Mouse (Mus musculus) embryonic facial prominence, embryonic 15.5 days (tissue): Measurements from ENCODE around the gene Eef1a2. TPM values are rescaled to one million over a fixed set of nuclear protein-coding genes. Genes with fewer than 3 reads are reported as not detected.

Experiments used
- ATAC-seq: fragments of 200-750 bp; cut with Nextera tagmentation; 2 replicates; pipeline ENCODE4 v1.8.0; 2017; ENCODE audit warnings: low read depth, moderate TSS enrichment; ENCODE audit not compliant: insufficient number of reproducible peaks, low FRiP score, low TSS enrichment
- H3K27ac ChIP-seq: fragments of 300-500 bp; sonication (generic); replicated peaks from 2 replicates; pipeline ENCODE4 v1.5.1; 2015; ENCODE audit warnings: mild to moderate bottlenecking, inconsistent platforms
- H3K27me3 ChIP-seq: fragments of 300-500 bp; sonication (generic); 2 replicates; pipeline ENCODE4 v1.6.1; 2015; ENCODE audit warnings: inconsistent platforms
- H3K36me3 ChIP-seq: fragments of 300-500 bp; sonication (generic); 2 replicates; pipeline ENCODE4 v1.6.1; 2015; ENCODE audit warnings: mild to moderate bottlenecking, inconsistent platforms
- H3K4me1 ChIP-seq: fragments of 300-500 bp; sonication (generic); 2 replicates; pipeline ENCODE4 v1.6.1; 2015; ENCODE audit warnings: inconsistent platforms
- H3K4me2 ChIP-seq: fragments of 300-500 bp; sonication (generic); replicated peaks from 2 replicates; pipeline ENCODE4 v1.6.1; 2015; ENCODE audit warnings: mild to moderate bottlenecking, inconsistent platforms
- H3K4me3 ChIP-seq: fragments of 300-500 bp; sonication (generic); replicated peaks from 2 replicates; pipeline ENCODE4 v1.5.1; 2015; ENCODE audit warnings: mild to moderate bottlenecking, inconsistent platforms
- H3K9ac ChIP-seq: fragments of 300-500 bp; sonication (generic); 2 replicates; pipeline ENCODE4 v1.6.1; 2015; ENCODE audit warnings: inconsistent platforms
- H3K9me3 ChIP-seq: fragments of 300-500 bp; sonication (generic); replicated peaks from 2 replicates; pipeline ENCODE4 v1.6.1; 2016; ENCODE audit warnings: inconsistent platforms
- WGBS: fragments of 180-500 bp; shearing (Covaris S2); methylation state at CpG from one replicate; pipeline ENCODE4 v1.1.7; 2015; 5-methylcytosine and 5-hydroxymethylcytosine counted together
- polyA plus RNA-seq: library from polyadenylated mRNA; unstranded; fragments of >200 nt; fragmentation: Nextera tagmentation; extraction: Ambion mirVana; gene quantifications from 2 replicates; pipeline ENCODE4 v1.2.1, GENCODE M21; 2015

Eef1a2 gene
- polyA plus RNA-seq, 1 experiment from 2014 or later = 0.25 TPM

GRCm38 (mm10) chr2:181130245-181130644 lies 26.6 kb downstream of the Eef1a2 start:
- Histone ChIP-seq H3K9me3 (no peaks in the 10 kb centered on the region), H3K27me3 (peaks cover 41% of the 10 kb centered on the region), H3K4me2 (no peak overlapping the region), H3K9ac (no peak overlapping the region), H3K4me1 (peaks cover 11% of the 10 kb centered on the region), H3K4me3 (no peak overlapping the region), H3K36me3 (no peaks in the 10 kb centered on the region), H3K27ac (no peak overlapping the region)
- no peak for ATAC-seq
- WGBS = 63% methylated on average over 4 of the region's 4 CpGs

- ATAC-seq = no peak
- H3K9me3 ChIP-seq = no peaks in the 10 kb centered on the region
- 78% methylated on average over 4 of the region's 4 CpGs for WGBS
- no peaks in the 10 kb centered on the region for H3K4me1 ChIP-seq
- no peaks in the 10 kb centered on the region for H3K36me3 ChIP-seq
- H3K9ac ChIP-seq = no peak overlapping the region
- peaks cover 28% of the 10 kb centered on the region for H3K27me3 ChIP-seq
- H3K4me2 ChIP-seq = no peak overlapping the region
- H3K4me3 ChIP-seq = no peak overlapping the region
- no peak overlapping the region for H3K27ac ChIP-seq
Measured at GRCm38 (mm10) chr2:181128963-181129362, 27.9 kb downstream of the Eef1a2 start.

GRCm38 (mm10) chr2:181127786-181128185 lies 29.0 kb downstream of the Eef1a2 start:
- H3K4me1 ChIP-seq = no peaks in the 10 kb centered on the region
- 39% methylated on average over 3 of the region's 3 CpGs for WGBS
- no peak overlapping the region for H3K27ac ChIP-seq
- no peak overlapping the region for H3K4me3 ChIP-seq
- H3K4me2 ChIP-seq = no peak overlapping the region
- no peaks in the 10 kb centered on the region for H3K36me3 ChIP-seq
- no peak overlapping the region for H3K9ac ChIP-seq
- no peak for ATAC-seq
- peaks cover 16% of the 10 kb centered on the region for H3K27me3 ChIP-seq
- no peaks in the 10 kb centered on the region for H3K9me3 ChIP-seq

- no peak overlapping the region for H3K9ac ChIP-seq
- no peak for ATAC-seq
- no peak overlapping the region for H3K4me3 ChIP-seq
- H3K36me3 ChIP-seq = no peaks in the 10 kb centered on the region
- no peaks in the 10 kb centered on the region for H3K4me1 ChIP-seq
- no peaks in the 10 kb centered on the region for H3K9me3 ChIP-seq
- no peak overlapping the region for H3K27ac ChIP-seq
- H3K4me2 ChIP-seq = no peak overlapping the region
- H3K27me3 ChIP-seq = peaks cover 5% of the 10 kb centered on the region; the same call in 1 of the 2 replicates
- 44% methylated on average over 7 of the region's 7 CpGs for WGBS
Measured at GRCm38 (mm10) chr2:181125726-181126455, 30.9 kb downstream of the Eef1a2 start.

GRCm38 (mm10) chr2:181122642-181123041 lies 34.2 kb downstream of the Eef1a2 start:
- Histone ChIP-seq H3K36me3 (no peaks in the 10 kb centered on the region), H3K4me1 (no peaks in the 10 kb centered on the region), H3K4me3 (no peak overlapping the region), H3K27me3 (peaks cover 12% of the 10 kb centered on the region), H3K9me3 (no peaks in the 10 kb centered on the region), H3K4me2 (no peak overlapping the region), H3K27ac (no peak overlapping the region), H3K9ac (no peak overlapping the region)
- no peak for ATAC-seq

- Histone ChIP-seq H3K4me2 (no peak overlapping the region), H3K4me1 (no peaks in the 10 kb centered on the region), H3K27me3 (peaks cover 12% of the 10 kb centered on the region), H3K9ac (no peak overlapping the region), H3K9me3 (no peaks in the 10 kb centered on the region), H3K27ac (no peak overlapping the region), H3K36me3 (no peaks in the 10 kb centered on the region), H3K4me3 (no peak overlapping the region)
- ATAC-seq = no peak
- WGBS = 84% methylated on average over 4 of the region's 4 CpGs
Measured at GRCm38 (mm10) chr2:181120922-181121449, 35.8 kb downstream of the Eef1a2 start.

- ATAC-seq = no peak
- no peaks in the 10 kb centered on the region for H3K9me3 ChIP-seq
- no peak overlapping the region for H3K27ac ChIP-seq
- no peak overlapping the region for H3K4me3 ChIP-seq
- peaks cover 12% of the 10 kb centered on the region for H3K27me3 ChIP-seq
- 22% methylated on average over 10 of the region's 10 CpGs for WGBS
- H3K36me3 ChIP-seq = no peaks in the 10 kb centered on the region
- H3K4me2 ChIP-seq = no peak overlapping the region
- H3K4me1 ChIP-seq = no peaks in the 10 kb centered on the region
- no peak overlapping the region for H3K9ac ChIP-seq
Measured at GRCm38 (mm10) chr2:181119952-181120351, 36.9 kb downstream of the Eef1a2 start.

- Histone ChIP-seq H3K4me1 (no peaks in the 10 kb centered on the region), H3K9me3 (no peaks in the 10 kb centered on the region), H3K27me3 (peaks cover 12% of the 10 kb centered on the region), H3K4me2 (no peak overlapping the region), H3K9ac (no peak overlapping the region), H3K4me3 (no peak overlapping the region), H3K36me3 (no peaks in the 10 kb centered on the region), H3K27ac (no peak overlapping the region)
- 82% methylated on average over 5 of the region's 5 CpGs for WGBS
- ATAC-seq = no peak
Measured at GRCm38 (mm10) chr2:181116436-181116835, 40.4 kb downstream of the Eef1a2 start.

- WGBS = 75% methylated on average over 3 of the region's 3 CpGs
- H3K4me2 ChIP-seq = no peak overlapping the region
- H3K36me3 ChIP-seq = no peaks in the 10 kb centered on the region
- H3K9me3 ChIP-seq = no peaks in the 10 kb centered on the region
- no peak overlapping the region for H3K4me3 ChIP-seq
- no peak overlapping the region for H3K9ac ChIP-seq
- H3K27ac ChIP-seq = no peak overlapping the region
- no peak for ATAC-seq
- peaks cover 5% of the 10 kb centered on the region for H3K27me3 ChIP-seq
- H3K4me1 ChIP-seq = no peaks in the 10 kb centered on the region
Measured at GRCm38 (mm10) chr2:181115367-181115766, 41.4 kb downstream of the Eef1a2 start.

- WGBS = 63% methylated on average over 8 of the region's 8 CpGs
- no peak overlapping the region for H3K27ac ChIP-seq
- no peak for ATAC-seq
Measured at GRCm38 (mm10) chr2:181113762-181114361, 43.0 kb downstream of the Eef1a2 start.

GRCm38 (mm10) chr2:181111665-181112064 lies 45.1 kb downstream of the Eef1a2 start:
- no peak overlapping the region for H3K27ac ChIP-seq
- WGBS = 96% methylated on average over 1 of the region's 1 CpGs
- H3K27me3 ChIP-seq = no peaks in the 10 kb centered on the region; the same call in 1 of the 2 replicates
- no peaks in the 10 kb centered on the region for H3K36me3 ChIP-seq
- no peak for ATAC-seq
- no peak overlapping the region for H3K9ac ChIP-seq
- no peaks in the 10 kb centered on the region for H3K4me1 ChIP-seq
- H3K9me3 ChIP-seq = no peaks in the 10 kb centered on the region
- H3K4me3 ChIP-seq = no peak overlapping the region
- no peak overlapping the region for H3K4me2 ChIP-seq

More at GRCm38 (mm10) chr2:181113762-181114361, 43.0 kb downstream of the Eef1a2 start:
- Histone ChIP-seq H3K4me3 (no peak overlapping the region), H3K36me3 (no peaks in the 10 kb centered on the region), H3K27me3 (no peaks in the 10 kb centered on the region; the same call in 1 of the 2 replicates), H3K4me1 (no peaks in the 10 kb centered on the region), H3K9me3 (no peaks in the 10 kb centered on the region), H3K9ac (no peak overlapping the region), H3K4me2 (no peak overlapping the region)
